Mouse (Mus musculus): ENCODE results near the gene Itfg2. TPM values are rescaled to one million over a fixed set of nuclear protein-coding genes. Genes with fewer than 3 reads are reported as not detected.
A peak's percentile ranks its signal among the peaks of the same experiment; 100 is the strongest.

Gene Itfg2
- polyA plus RNA-seq, 1 experiment from 2014 or later, result 39.2 TPM

DNA sequence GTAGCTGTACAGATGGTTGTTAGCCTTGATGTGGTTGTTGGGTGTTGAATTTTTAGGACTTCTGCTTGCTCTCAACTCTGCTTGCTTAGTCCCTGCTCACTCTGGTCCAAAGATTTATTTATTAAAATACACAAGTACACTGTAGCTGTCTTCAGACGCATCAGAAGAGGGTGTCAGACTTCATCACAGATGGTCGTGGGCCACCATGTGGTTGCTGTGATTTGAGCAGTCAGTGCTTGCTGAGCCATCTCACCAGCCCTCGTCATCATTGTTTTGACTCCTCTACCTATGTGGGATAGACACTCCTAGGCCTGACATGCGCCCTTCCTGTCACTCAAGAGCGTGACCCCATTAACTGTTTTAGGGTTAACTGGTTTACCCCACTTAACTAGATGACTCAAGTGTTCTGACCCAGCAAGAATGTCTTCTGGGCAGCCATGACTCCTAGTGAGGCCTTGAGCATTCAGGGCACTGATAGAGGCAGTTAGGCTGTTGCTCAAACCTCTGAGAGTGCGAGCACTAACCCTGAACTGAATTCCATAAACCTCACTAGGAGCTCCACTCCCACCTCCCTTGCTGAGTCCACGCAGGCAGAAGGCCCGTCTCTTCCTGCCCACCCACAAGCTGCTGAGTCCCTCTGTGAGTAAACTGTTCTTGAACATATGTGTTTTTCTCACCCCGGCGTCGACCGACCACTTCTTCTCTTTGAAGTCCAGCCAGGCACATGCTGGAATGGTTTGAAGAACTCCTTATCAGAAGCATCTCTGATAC is 31.3 kb upstream of the Itfg2 start:
- 87% methylated on average over 12 of the region's 12 CpGs for WGBS

DNA sequence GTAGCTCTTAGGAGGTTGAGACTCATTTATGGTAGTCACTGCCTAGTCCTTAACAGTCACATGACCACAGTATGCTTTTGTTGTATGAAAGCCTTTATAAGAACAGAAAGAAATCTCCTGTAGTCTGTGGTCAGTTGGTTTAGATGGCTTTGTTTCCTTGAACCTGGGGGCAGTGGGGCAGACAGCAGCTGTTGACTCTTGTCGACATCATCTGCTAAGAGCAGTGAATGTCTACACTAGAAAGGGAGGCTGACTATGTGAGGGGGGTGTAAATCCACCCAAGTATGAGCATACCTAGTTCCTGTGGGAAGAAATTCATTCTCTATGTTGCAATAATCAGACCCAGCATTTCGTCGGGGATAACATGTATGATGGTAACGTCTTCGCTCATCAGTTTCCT is 22.3 kb upstream of the Itfg2 start:
- WGBS, result 96% methylated on average over 5 of the region's 5 CpGs
- Histone ChIP-seq H3K27ac (replicated peaks) (no peak overlapping the region), H3K4me1 (0 out of 2 replicates have a peak, but pooled peaks cover 11% of the 10 kb centered on the region), H3K9me3 (no peaks in the 10 kb centered on the region), H3K4me3 (no peak overlapping the region), H3K4me2 (replicated peaks) (no peak overlapping the region), H3K27me3 (no peaks in the 10 kb centered on the region), H3K9ac (replicated peaks) (no peak overlapping the region), H3K36me3 (no peaks in the 10 kb centered on the region)
- no peak for ATAC-seq (ENCODE audit: low FRiP score, low read depth)

More for the DNA sequence above, 31.3 kb upstream of the Itfg2 start:
- Histone ChIP-seq H3K36me3 (no peaks in the 10 kb centered on the region), H3K4me1 (no peaks in the 10 kb centered on the region), H3K4me3 (no peak overlapping the region), H3K9me3 (no peaks in the 10 kb centered on the region), H3K9ac (replicated peaks) (no peak overlapping the region), H3K27ac (replicated peaks) (no peak overlapping the region), H3K4me2 (replicated peaks) (no peak overlapping the region), H3K27me3 (no peaks in the 10 kb centered on the region)
- ATAC-seq (ENCODE audit: low FRiP score, low read depth), result no peak

DNA sequence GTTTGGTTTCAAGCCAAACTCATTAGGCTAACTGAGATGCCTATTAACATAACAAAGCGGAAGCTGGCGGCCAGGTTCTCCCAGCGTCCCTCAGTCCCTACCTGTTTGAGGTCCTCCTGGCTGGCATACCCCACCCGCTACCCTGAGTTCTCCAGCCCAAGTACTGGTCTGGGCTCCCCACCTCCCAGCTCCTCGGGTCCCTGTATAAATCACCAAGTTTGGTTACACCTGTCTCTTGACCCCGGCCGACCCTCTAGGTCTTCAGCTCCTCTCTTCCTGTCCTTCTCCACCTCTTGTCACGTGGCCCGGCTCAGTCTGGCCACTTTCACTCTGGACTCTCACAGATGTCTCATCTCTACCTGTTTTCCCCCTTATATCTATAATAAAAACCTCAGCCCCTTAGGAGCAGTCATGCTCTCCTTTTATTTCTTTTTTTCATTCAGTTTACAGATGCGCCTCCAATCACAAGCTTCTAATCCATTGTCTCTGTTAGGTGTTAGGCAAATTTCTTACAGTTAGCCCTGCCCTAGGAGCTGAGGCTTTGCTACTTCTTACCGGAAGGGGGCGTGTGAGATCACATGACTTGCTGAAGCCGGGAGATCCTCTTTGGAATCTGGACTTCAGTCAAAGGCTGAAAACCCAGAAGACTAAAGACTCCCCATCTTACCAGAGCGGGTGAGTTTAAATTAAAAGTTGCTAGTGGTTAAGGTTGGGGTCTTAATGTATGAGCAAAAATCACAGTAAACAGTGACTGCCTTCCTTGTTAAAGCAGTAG is 21.2 kb upstream of the Itfg2 start:
- 11% methylated on average over 14 of the region's 14 CpGs for WGBS
- ATAC-seq (ENCODE audit: low FRiP score, low read depth), result peak; percentile 64
- Histone ChIP-seq H3K9ac (replicated peaks) (no peak overlapping the region), H3K27ac (replicated peaks) (no peak overlapping the region), H3K4me1 (0 out of 2 replicates have a peak, but pooled peaks cover 11% of the 10 kb centered on the region), H3K36me3 (no peaks in the 10 kb centered on the region), H3K4me2 (replicated peaks) (peak overlapping the region; percentile 34), H3K9me3 (no peaks in the 10 kb centered on the region), H3K4me3 (no peak overlapping the region), H3K27me3 (no peaks in the 10 kb centered on the region)

DNA sequence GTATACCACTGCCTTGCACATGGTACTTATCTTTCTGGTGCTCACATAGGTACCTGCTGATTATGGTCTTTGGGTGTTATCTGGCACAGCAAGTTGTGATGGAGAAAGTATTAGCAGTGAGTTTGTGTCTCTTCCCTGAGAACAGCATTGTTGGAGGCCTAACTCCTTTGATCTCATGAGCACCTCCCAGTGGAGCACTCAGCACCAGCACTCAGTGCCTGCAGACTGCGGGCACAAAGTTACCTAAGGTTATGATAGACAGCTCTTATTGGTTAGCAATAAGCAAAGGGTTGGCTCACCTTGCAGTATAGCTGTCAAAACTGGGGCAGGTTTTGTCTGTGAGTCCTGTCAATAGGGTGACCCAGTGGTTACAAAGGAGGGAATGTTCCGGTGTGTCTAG is 15.5 kb upstream of the Itfg2 start:
- Histone ChIP-seq H3K4me3 (no peak overlapping the region), H3K27me3 (peaks cover 9% of the 10 kb centered on the region; the same call in 1 of the 2 replicates), H3K36me3 (peaks cover 12% of the 10 kb centered on the region), H3K9me3 (no peaks in the 10 kb centered on the region), H3K27ac (replicated peaks) (no peak overlapping the region), H3K9ac (replicated peaks) (no peak overlapping the region), H3K4me1 (peaks cover 17% of the 10 kb centered on the region), H3K4me2 (replicated peaks) (no peak overlapping the region)
- no peak for ATAC-seq (ENCODE audit: low FRiP score, low read depth)
- whole genome bisulfite sequencing, result 95% methylated on average over 2 of the region's 2 CpGs

DNA sequence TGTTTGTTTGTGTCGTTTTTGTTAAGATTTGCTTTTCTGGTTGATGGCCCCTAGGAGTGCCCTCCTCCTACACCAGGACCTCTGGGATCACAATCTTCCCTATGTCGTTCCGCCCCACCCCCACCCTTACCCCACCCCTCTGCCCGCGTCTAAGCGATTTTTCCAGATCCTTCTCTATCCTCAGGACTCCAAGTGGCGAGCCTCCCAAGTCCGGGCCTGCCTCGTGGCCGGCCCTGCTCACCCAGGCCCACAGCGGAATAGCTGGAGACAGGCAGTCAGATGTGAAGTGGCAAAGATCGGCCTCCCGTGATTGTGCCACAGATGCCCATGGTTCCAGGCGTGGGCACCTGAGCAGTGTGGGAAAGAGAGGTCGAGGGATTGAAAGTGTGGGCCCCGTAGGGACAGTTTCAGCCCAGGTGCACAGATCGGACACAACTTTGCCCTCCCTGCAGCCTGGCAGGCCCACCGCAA is 14.2 kb upstream of the Itfg2 start:
- H3K9ac ChIP-seq (replicated peaks), result no peak overlapping the region
- ATAC-seq (ENCODE audit: low FRiP score, low read depth), result no peak; the same call in 1 of the 2 replicates
- peak overlapping the region; percentile 94; the same call in 1 of the 2 replicates for H3K27ac ChIP-seq (replicated peaks)
- H3K4me1 ChIP-seq, result peaks cover 16% of the 10 kb centered on the region
- H3K4me2 ChIP-seq (replicated peaks), result peak overlapping the region; percentile 71
- peak overlapping the region; percentile 96 for H3K4me3 ChIP-seq
- peaks cover 26% of the 10 kb centered on the region for H3K36me3 ChIP-seq
- peaks cover 9% of the 10 kb centered on the region; the same call in 1 of the 2 replicates for H3K27me3 ChIP-seq
- no peaks in the 10 kb centered on the region for H3K9me3 ChIP-seq
- WGBS, result 34% methylated on average over 18 of the region's 18 CpGs

DNA sequence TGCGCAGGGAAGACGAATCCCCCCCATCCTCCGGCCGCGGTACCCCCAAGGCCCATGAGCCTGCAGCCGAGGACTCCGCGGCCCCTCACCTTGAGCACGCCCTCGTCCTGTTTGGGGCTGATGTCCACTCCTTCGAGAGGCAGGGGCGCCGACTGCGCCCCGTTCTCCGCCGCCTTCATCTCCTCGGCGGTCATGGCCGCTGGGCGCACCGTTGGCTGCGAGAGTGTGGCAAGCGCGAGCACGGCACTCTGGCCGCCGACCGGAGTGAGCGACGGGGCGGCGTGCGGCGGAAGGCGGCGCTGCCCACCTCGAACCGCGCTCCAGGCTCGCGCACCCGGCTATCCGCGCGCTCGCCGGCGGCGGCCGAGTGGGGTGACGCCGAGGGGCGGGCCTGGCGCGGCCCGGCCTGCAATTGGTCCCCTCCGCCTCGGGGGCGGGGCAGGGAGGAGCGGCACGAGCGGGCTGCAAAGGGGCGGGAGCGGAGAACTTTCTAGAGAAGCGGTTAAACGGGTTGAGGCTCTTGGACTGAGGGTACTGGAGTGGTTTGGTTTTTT is 13.7 kb upstream of the Itfg2 start, which contains the start of gene Fkbp4:
TSS of gene Fkbp4 (minus strand) at position 361 of the 554 bp plus-strand sequence.
- Histone ChIP-seq H3K27ac (replicated peaks) (peak within 1 kb of the TSS; percentile 94), H3K4me3 (peak within 1 kb of the TSS; percentile 96), H3K36me3 (peaks cover 31% of the 10 kb centered on the region), H3K27me3 (peaks cover 9% of the 10 kb centered on the region; the same call in 1 of the 2 replicates), H3K9me3 (no peaks in the 10 kb centered on the region), H3K4me1 (peaks cover 16% of the 10 kb centered on the region), H3K4me2 (replicated peaks) (peak within 1 kb of the TSS; percentile 71), H3K9ac (replicated peaks) (peak within 1 kb of the TSS; percentile 92)
- WGBS, result under 1% methylated on average over 63 of the region's 67 CpGs
- peak; percentile 92 for ATAC-seq (ENCODE audit: low FRiP score, low read depth)

DNA sequence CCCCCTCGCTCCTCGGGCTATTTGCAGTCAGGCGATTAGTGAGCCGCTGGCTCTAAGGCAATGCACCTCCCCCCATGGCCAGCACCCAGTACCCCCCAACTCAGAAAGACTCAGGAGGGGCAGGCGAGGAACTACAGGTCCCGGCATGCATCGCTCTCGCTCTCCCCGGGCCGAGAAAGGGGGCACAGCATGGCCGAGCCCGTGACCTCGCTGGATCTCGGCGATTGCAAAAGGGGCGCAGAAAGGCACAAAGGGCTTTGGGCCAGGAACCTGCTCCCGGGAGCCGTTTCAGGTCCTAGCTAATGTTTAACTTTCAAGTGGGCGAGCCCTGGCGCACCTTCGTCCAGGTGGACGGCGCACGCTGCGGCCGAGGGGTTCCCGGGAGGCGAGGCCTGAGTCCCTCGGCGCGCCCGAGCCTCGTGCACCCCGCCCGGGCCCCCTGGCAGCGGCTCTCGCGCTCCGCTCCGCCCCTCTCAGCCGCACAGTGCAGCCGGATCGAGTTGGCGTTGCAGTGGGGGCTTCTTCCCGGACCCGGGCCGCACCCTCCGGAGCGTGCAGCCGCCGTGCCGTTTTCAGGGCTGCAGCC is 13.1 kb upstream of the Itfg2 start:
- H3K27me3 ChIP-seq, result peaks cover 9% of the 10 kb centered on the region; the same call in 1 of the 2 replicates
- 0% methylated on average over 43 of the region's 52 CpGs for WGBS
- peak; percentile 70 for ATAC-seq (ENCODE audit: low FRiP score, low read depth)
- H3K9ac ChIP-seq (replicated peaks), result peak overlapping the region; percentile 92
- peak overlapping the region; percentile 94 for H3K27ac ChIP-seq (replicated peaks)
- peak overlapping the region; percentile 71 for H3K4me2 ChIP-seq (replicated peaks)
- peaks cover 36% of the 10 kb centered on the region for H3K36me3 ChIP-seq
- peaks cover 16% of the 10 kb centered on the region for H3K4me1 ChIP-seq
- peak overlapping the region; percentile 96 for H3K4me3 ChIP-seq
- H3K9me3 ChIP-seq, result no peaks in the 10 kb centered on the region

DNA sequence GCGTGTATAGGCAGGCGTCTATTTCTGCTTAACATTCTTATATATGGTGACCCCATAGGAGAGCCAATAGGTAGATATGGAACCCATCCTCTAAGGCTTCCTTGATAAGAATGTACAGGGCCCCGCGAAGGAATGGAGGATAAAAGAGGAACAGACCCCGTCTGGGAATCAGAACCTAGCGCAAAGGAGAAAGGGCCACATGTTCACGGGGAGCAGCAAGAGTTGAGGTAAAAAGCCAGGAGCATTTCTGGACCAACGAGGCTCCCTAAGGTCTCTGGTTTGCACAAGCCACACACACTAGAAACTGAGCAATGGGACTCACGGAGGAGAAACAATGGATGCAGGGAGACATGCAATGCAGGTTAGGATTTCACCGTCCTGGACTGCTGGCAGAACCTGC is 12.6 kb upstream of the Itfg2 start:
- H3K4me1 ChIP-seq, result peaks cover 16% of the 10 kb centered on the region
- H3K9me3 ChIP-seq, result no peaks in the 10 kb centered on the region
- peak overlapping the region; percentile 94 for H3K27ac ChIP-seq (replicated peaks)
- H3K36me3 ChIP-seq, result peaks cover 42% of the 10 kb centered on the region
- no peak for ATAC-seq (ENCODE audit: low FRiP score, low read depth)
- WGBS, result 7% methylated on average over 10 of the region's 10 CpGs
- peak overlapping the region; percentile 71 for H3K4me2 ChIP-seq (replicated peaks)
- H3K9ac ChIP-seq (replicated peaks), result peak overlapping the region; percentile 92
- H3K27me3 ChIP-seq, result peaks cover 9% of the 10 kb centered on the region; the same call in 1 of the 2 replicates
- peak overlapping the region; percentile 96 for H3K4me3 ChIP-seq

DNA sequence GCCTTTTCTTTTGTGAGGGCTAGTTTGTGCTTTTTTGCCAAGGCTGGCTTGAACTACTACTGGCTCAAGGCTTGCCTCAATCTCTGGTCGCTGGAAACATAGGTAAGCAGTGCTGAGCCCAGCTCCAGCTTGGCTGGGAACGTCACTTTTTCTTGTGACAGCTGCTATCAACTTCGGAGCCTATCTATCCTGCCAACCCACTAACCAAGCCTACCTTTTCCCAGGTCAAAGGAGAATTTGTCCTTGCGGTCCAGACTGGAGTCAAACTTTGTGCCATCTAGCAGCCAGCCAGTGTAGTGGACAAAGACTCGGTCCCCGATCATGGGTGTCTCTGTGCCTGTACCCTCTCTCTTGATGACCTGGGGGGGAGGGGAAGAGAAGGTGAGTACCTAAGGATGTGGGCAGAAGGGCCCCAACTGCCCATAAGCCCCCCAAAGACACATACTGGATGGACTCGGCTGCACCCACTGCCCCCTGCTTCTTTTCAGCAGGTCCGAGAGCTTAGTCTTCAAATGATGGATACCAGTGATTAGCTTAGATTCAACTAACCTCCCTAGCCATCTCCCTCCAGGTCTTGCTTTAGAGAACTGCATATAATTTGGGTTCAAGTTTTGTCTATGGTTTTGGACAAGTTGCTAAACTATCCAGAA is 11.8 kb upstream of the Itfg2 start:
- peaks cover 50% of the 10 kb centered on the region for H3K36me3 ChIP-seq
- peaks cover 9% of the 10 kb centered on the region; the same call in 1 of the 2 replicates for H3K27me3 ChIP-seq
- H3K27ac ChIP-seq (replicated peaks), result no peak overlapping the region
- H3K4me3 ChIP-seq, result peak overlapping the region; percentile 96
- H3K9ac ChIP-seq (replicated peaks), result peak overlapping the region; percentile 92
- H3K4me2 ChIP-seq (replicated peaks), result peak overlapping the region; percentile 71
- peaks cover 16% of the 10 kb centered on the region for H3K4me1 ChIP-seq
- no peaks in the 10 kb centered on the region for H3K9me3 ChIP-seq
- WGBS, result 90% methylated on average over 8 of the region's 8 CpGs
- ATAC-seq (ENCODE audit: low FRiP score, low read depth), result no peak

DNA sequence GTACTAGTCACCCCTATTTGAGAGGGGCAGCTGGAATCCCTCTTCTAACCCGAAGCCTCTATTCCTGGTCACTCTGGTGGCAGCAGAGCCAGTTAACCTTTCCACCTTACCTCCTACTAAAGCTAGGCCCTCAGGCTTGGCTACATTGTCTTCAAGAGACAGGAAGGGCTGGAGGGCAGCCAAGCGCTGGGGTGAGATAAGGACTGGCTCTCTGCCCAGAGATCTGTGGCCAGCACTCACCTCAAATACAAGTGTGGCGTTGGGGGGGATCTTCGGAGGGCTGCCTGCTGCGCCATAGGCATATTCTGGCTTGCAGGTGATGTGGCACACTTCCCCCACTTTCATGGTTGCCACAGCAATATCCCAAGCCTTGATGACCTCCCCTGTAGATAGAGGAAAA is 10.7 kb upstream of the Itfg2 start:
- Histone ChIP-seq H3K9me3 (no peaks in the 10 kb centered on the region), H3K9ac (replicated peaks) (no peak overlapping the region), H3K4me2 (replicated peaks) (no peak overlapping the region), H3K36me3 (peaks cover 59% of the 10 kb centered on the region), H3K27ac (replicated peaks) (no peak overlapping the region), H3K4me1 (peaks cover 16% of the 10 kb centered on the region), H3K4me3 (no peak overlapping the region), H3K27me3 (peaks cover 9% of the 10 kb centered on the region; the same call in 1 of the 2 replicates)
- no peak for ATAC-seq (ENCODE audit: low FRiP score, low read depth)
- 93% methylated on average over 5 of the region's 5 CpGs for WGBS

DNA sequence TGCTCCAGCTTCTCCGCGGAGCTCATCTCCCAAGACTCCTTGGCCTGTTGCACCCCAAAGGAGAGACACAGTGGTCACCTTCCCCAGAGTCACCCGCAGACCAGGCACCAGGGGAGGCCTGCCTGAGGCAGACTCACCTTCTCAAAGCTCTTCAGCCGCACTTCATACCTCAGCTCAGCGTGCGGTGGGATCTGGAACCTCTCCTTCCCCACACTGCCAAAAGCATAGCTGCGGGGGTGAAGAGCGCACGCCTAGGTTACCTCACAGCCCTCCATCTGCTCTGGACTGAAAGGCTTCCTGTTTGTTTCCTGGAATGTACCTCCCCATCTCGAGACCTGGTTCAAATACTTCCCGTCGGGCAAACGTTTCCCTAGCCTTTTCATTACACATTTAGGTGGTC is 8.8 kb upstream of the Itfg2 start:
- peaks cover 12% of the 10 kb centered on the region for H3K4me1 ChIP-seq
- no peak overlapping the region for H3K4me3 ChIP-seq
- no peak overlapping the region for H3K9ac ChIP-seq (replicated peaks)
- H3K27me3 ChIP-seq, result no peaks in the 10 kb centered on the region
- no peak for ATAC-seq (ENCODE audit: low FRiP score, low read depth)
- no peaks in the 10 kb centered on the region for H3K9me3 ChIP-seq
- WGBS, result 95% methylated on average over 13 of the region's 13 CpGs
- no peak overlapping the region for H3K27ac ChIP-seq (replicated peaks)
- peaks cover 75% of the 10 kb centered on the region for H3K36me3 ChIP-seq
- no peak overlapping the region for H3K4me2 ChIP-seq (replicated peaks)
